Comparison of ENCODE assay signal across 18 mouse cellular contexts in genomic region chr1:150776741-150777140, GRCm38 (mm10).
A peak's percentile ranks its signal among the peaks of the same experiment; 100 is the strongest.
DNase-seq lines count a peak whose midpoint lies in the region; ATAC-seq and TF ChIP-seq lines count a peak whose summit lies in the region.
"Had no signal": no experiment of that assay in that cellular context is flagged by ENCODE, and none has a peak within 500 bp of the region (broad histone marks: within the 10 kb centered on the region; RNA-seq: fewer than 3 reads in every experiment).

No protein-coding gene starts in this region.

- TF ChIP-seq CTCF in kidney, adult 2 months (conservative IDR thresholded peaks at IDR 0.05; ENCODE audit: insufficient read depth, insufficient read length, low read depth, low read length) = no peak

- H3K4me1 ChIP-seq in heart, embryonic 12.5 days (replicated peaks) = no peaks in the 10 kb centered on the region
- no peaks in the 10 kb centered on the region for H3K4me1 ChIP-seq in kidney, adult 2 months (ENCODE audit: control insufficient read depth, insufficient read depth, low read length)
- H3K4me1 ChIP-seq: forebrain, embryonic 12.5 days; hindbrain, embryonic 15.5 days had no signal

- H3K27me3 ChIP-seq in heart, embryonic 12.5 days (replicated peaks) = no peaks in the 10 kb centered on the region
- H3K27me3 ChIP-seq in kidney, adult 2 months (replicated peaks; ENCODE audit: control insufficient read depth, insufficient read depth, low read length) = no peaks in the 10 kb centered on the region
- H3K27me3 ChIP-seq: embryonic facial prominence, embryonic 13.5 days; forebrain, embryonic 12.5 days; heart, embryonic 13.5 days; hindbrain, embryonic 15.5 days had no signal

- no peak overlapping the region for H3K9ac ChIP-seq in heart, embryonic 12.5 days
- H3K9ac ChIP-seq: embryonic facial prominence, embryonic 13.5 days; forebrain, embryonic 12.5 days; heart, embryonic 13.5 days; hindbrain, embryonic 15.5 days had no signal

- no peak overlapping the region for H3K27ac ChIP-seq in heart, embryonic 12.5 days (ENCODE audit: poor library complexity, severe bottlenecking)
- H3K27ac ChIP-seq in kidney, adult 2 months (ENCODE audit: insufficient read depth, low read depth, low read length) = no peak overlapping the region
- H3K27ac ChIP-seq: embryonic facial prominence, embryonic 13.5 days; forebrain, embryonic 12.5 days; hindbrain, embryonic 15.5 days had no signal

- no peaks in the 10 kb centered on the region for H3K9me3 ChIP-seq in heart, embryonic 12.5 days (replicated peaks)
- H3K9me3 ChIP-seq: embryonic facial prominence, embryonic 13.5 days; forebrain, embryonic 12.5 days; heart, embryonic 13.5 days; hindbrain, embryonic 15.5 days had no signal

- ATAC-seq in heart, embryonic 12.5 days (ENCODE audit: insufficient number of reproducible peaks, low FRiP score) = no peak
- ATAC-seq: forebrain, embryonic 16.5 days; intestine, embryonic 16.5 days had no signal

- H3K4me3 ChIP-seq in heart, embryonic 12.5 days = no peak overlapping the region
- no peak overlapping the region for H3K4me3 ChIP-seq in kidney, adult 2 months (ENCODE audit: insufficient read depth, low read depth, low read length)
- H3K4me3 ChIP-seq: embryonic facial prominence, embryonic 13.5 days; forebrain, embryonic 12.5 days; heart, embryonic 13.5 days; hindbrain, embryonic 15.5 days had no signal

- H3K36me3 ChIP-seq in heart, embryonic 12.5 days = no peaks in the 10 kb centered on the region
- H3K36me3 ChIP-seq in kidney, adult 2 months (ENCODE audit: control insufficient read depth, insufficient read depth, low read length) = no peaks in the 10 kb centered on the region
- H3K36me3 ChIP-seq: forebrain, embryonic 12.5 days; hindbrain, embryonic 15.5 days had no signal

- H3K4me2 ChIP-seq in heart, embryonic 12.5 days = no peak overlapping the region
- H3K4me2 ChIP-seq: embryonic facial prominence, embryonic 13.5 days; forebrain, embryonic 12.5 days; heart, embryonic 13.5 days; hindbrain, embryonic 15.5 days had no signal

- no peak for TF ChIP-seq POLR2A in kidney, adult 2 months (IDR thresholded peaks at IDR 0.05; ENCODE audit: low read depth, low read length)

- peak; percentile 17 for DNase-seq in heart, adult 8-10 months (ENCODE audit: low spot score)
- peak; percentile 32 for DNase-seq in kidney, postnatal 14 days
- DNase-seq in kidney, adult 2 months = no peak
- DNase-seq in lung, postnatal 36 days = peak; percentile 63
- DNase-seq in lung, postnatal 4 days = no peak
- DNase-seq in yolk sac, embryonic 10.5 days (ENCODE audit: low spot score) = no peak
- DNase-seq: adrenal gland, adult 2 months; adrenal gland, postnatal 25 days; cerebellum, adult 18-20 months; cerebellum, adult 9-11 months; cerebellum, postnatal 36 days had no signal

Comparison
In these comparisons a context has a peak if more than half of its experiments do, and no peak if none do; other contexts are left out.
1. DNase-seq: peak in heart, adult 8-10 months (single experiment), kidney, postnatal 14 days (single experiment) and lung, postnatal 36 days (single experiment); none in kidney, adult 2 months (single experiment), lung, postnatal 4 days (0 of 2) and yolk sac, embryonic 10.5 days (single experiment).